Mouse (Mus musculus): ENCODE measurements around the gene Slc5a6.

- no peak for TF ChIP-seq GATA1 (IDR thresholded peaks at IDR 0.05; ENCODE audit: low read length)
- no peak for TF ChIP-seq TAL1 (IDR thresholded peaks at IDR 0.05; ENCODE audit: low read length)
Observed at GRCm38 (mm10) chr5:31094799-31095691, 46.3 kb upstream of the Slc5a6 start.
